Comparison of ENCODE assay signal across 9 mouse cellular contexts in genomic region chr15:25796353-25796752, GRCm38 (mm10). TPM values are rescaled to one million over a fixed set of nuclear protein-coding genes. Genes with fewer than 3 reads are reported as not detected.
DNase-seq lines count a peak whose midpoint lies in the region; ATAC-seq and TF ChIP-seq lines count a peak whose summit lies in the region.
"Had no signal": no experiment of that assay in that cellular context is flagged by ENCODE, and none has a peak within 500 bp of the region (broad histone marks: within the 10 kb centered on the region; RNA-seq: fewer than 3 reads in every experiment).

No protein-coding gene starts in this region.

- no peak overlapping the region for H3K27ac ChIP-seq in liver, embryonic 14.5 days
- H3K27ac ChIP-seq in liver, embryonic 12.5 days, result no peak overlapping the region

- H3K4me2 ChIP-seq in liver, embryonic 14.5 days (ENCODE audit: low read depth), result no peak overlapping the region
- no peak overlapping the region for H3K4me2 ChIP-seq in liver, embryonic 12.5 days

- ATAC-seq in liver, embryonic 14.5 days (ENCODE audit: insufficient read depth), result no peak
- no peak for ATAC-seq in liver, embryonic 12.5 days

- no peaks in the 10 kb centered on the region for H3K36me3 ChIP-seq in liver, embryonic 14.5 days (replicated peaks; ENCODE audit: control insufficient read depth, insufficient read depth, low read depth)
- H3K36me3 ChIP-seq in liver, embryonic 12.5 days, result peaks cover 62% of the 10 kb centered on the region
- H3K36me3 ChIP-seq: G1E had no signal

- no peaks in the 10 kb centered on the region for H3K27me3 ChIP-seq in liver, embryonic 14.5 days (ENCODE audit: control insufficient read depth, insufficient read depth, low read length)
- H3K27me3 ChIP-seq in liver, embryonic 12.5 days (replicated peaks), result no peaks in the 10 kb centered on the region

- DNase-seq in adrenal gland, postnatal 14 days, result peak; percentile 77
- no peak for DNase-seq in adrenal gland, adult 18-20 months (ENCODE audit: low spot score in 2 of 2)
- DNase-seq in liver, embryonic 14.5 days (ENCODE audit: low read depth in 3 of 3, low spot score in 3 of 3), result peak in 1 of 3 experiments; percentile 11
- DNase-seq in embryo, embryonic 10 days (ENCODE audit: low spot score), result peak; percentile 71
- peak; percentile 25 for DNase-seq in retina, postnatal 7 days (ENCODE audit: low read depth, low spot score)
- no peak for DNase-seq in layer of hippocampus, adult 9-10 months (ENCODE audit: low spot score)
- DNase-seq in spleen, adult 12 weeks (ENCODE audit: low spot score), result no peak

- no peak for TF ChIP-seq EP300 in liver, embryonic 14.5 days (IDR thresholded peaks at IDR 0.05; ENCODE audit: low read depth)

- H3K4me3 ChIP-seq in liver, embryonic 14.5 days (ENCODE audit: insufficient read depth in 1 of 2, low read depth in 2 of 2, low read length in 2 of 2), result no peak overlapping the region
- H3K4me3 ChIP-seq in liver, embryonic 12.5 days, result no peak overlapping the region

- H3K9me3 ChIP-seq in liver, embryonic 14.5 days (ENCODE audit: control insufficient read depth, low read length), result no peaks in the 10 kb centered on the region
- no peaks in the 10 kb centered on the region for H3K9me3 ChIP-seq in liver, embryonic 12.5 days (replicated peaks)

- H3K9ac ChIP-seq in liver, embryonic 14.5 days (replicated peaks), result no peak overlapping the region
- H3K9ac ChIP-seq in liver, embryonic 12.5 days, result no peak overlapping the region

- TF ChIP-seq CTCF in liver, embryonic 14.5 days (IDR thresholded peaks at IDR 0.05; ENCODE audit: low read depth), result peak; percentile 69

- WGBS in liver, embryonic 14.5 days (ENCODE audit: insufficient replicate concordance), result 34% methylated on average over 3 of the region's 3 CpGs
- 39% methylated on average over 3 of the region's 3 CpGs for WGBS in liver, embryonic 12.5 days (ENCODE audit: insufficient replicate concordance)

- no peaks in the 10 kb centered on the region for H3K4me1 ChIP-seq in liver, embryonic 14.5 days (replicated peaks; ENCODE audit: control insufficient read depth in 2 of 2, insufficient read depth in 2 of 2, low read length in 1 of 2)
- H3K4me1 ChIP-seq in liver, embryonic 12.5 days, result no peaks in the 10 kb centered on the region

RNA-seq across cellular contexts. Expression of gene Retreg1, which starts 46.6 kb away (rescaled TPM):
- total RNA-seq in adrenal gland, postnatal 14 days (2021), result 24.3 and 26.7 TPM in 2 replicates
- total RNA-seq in adrenal gland, adult 18-20 months (2021), result 10 to 100 TPM; 20.9 to 47.3 TPM
- polyA plus RNA-seq in liver, embryonic 14.5 days (2012; rRNA removed), result 0.43 and 0.75 TPM in 2 replicates
- 1.6 and 2.4 TPM in 2 replicates for polyA plus RNA-seq in liver, embryonic 14.5 days (2014; fragmentation: Nextera tagmentation; extraction: Ambion mirVana)
- polyA plus RNA-seq in liver, embryonic 12.5 days (2016; fragmentation: Nextera tagmentation; extraction: Ambion mirVana), result 1.0 and 1.1 TPM in 2 replicates
- polyA plus RNA-seq: G1E had no signal

Comparison
In these comparisons a context has a peak if more than half of its experiments do, and no peak if none do; other contexts are left out.
1. DNase-seq: peak in adrenal gland, postnatal 14 days (single experiment), embryo, embryonic 10 days (single experiment) and retina, postnatal 7 days (single experiment); none in adrenal gland, adult 18-20 months (0 of 2), layer of hippocampus, adult 9-10 months (single experiment) and spleen, adult 12 weeks (single experiment).